Mouse (Mus musculus): ENCODE data around the gene Fer.

DNA sequence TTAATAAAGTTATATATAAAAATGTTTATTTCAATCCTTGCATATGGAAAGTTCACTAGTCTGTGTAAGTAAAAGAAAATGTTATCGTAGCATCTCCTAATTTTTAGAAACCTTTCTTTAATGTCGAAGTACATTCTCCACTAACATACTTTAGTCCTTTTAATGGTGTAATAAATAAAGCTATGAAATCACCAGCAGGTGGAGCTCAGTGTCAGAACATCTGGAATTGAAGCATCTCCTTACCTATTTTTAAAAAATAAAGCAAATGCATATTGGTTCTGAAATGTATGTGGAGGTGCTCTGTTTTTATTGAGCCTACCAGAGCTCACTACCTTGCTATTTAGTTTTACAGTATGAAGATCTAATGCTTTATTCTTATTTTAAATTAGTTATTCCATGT is 88.6 kb downstream of the Fer start:
- no peak for TF ChIP-seq CTCF (IDR thresholded peaks at IDR 0.05; ENCODE audit: extremely low read depth, insufficient read depth, insufficient read length, insufficient replicate concordance)
- TF ChIP-seq POLR2A (IDR thresholded peaks at IDR 0.05; ENCODE audit: low read depth, low read length) = no peak

Data from spleen, adult 2 months (tissue).